Mouse (Mus musculus) kidney, adult 2 months (tissue): Measurements from ENCODE around the gene Jph2.

Experiments used
- CTCF ChIP-seq: fragments of 200-500 bp; conservative IDR thresholded peaks from 2 replicates; pipeline ENCODE4 v1.5.1; 2011; ENCODE audit warnings: low read depth, mild to moderate bottlenecking, control low read depth, low read length, moderate library complexity, mixed read lengths; ENCODE audit not compliant: insufficient read depth, insufficient read length
- POLR2A ChIP-seq: fragments of 200-500 bp; IDR thresholded peaks from one replicate; pipeline ENCODE4 v1.6.1; 2011; ENCODE audit warnings: low read depth, low read length, control low read depth

- TF ChIP-seq CTCF (no peak), POLR2A (no peak)
Measured at GRCm38 (mm10) chr2:163433971-163434370, 36.2 kb upstream of the Jph2 start.
